Comparison of ENCODE assay signal across 21 mouse cellular contexts in genomic region chr7:126868003-126868402, GRCm38 (mm10). TPM values are rescaled to one million over a fixed set of nuclear protein-coding genes. Genes with fewer than 3 reads are reported as not detected.
"Had no signal": no experiment of that assay in that cellular context is flagged by ENCODE, and none has a peak within 500 bp of the region (broad histone marks: within the 10 kb centered on the region; RNA-seq: fewer than 3 reads in every experiment).

No protein-coding gene starts in this region.

- H3K27ac ChIP-seq: liver, embryonic 13.5 days; liver, embryonic 15.5 days; midbrain, embryonic 10.5 days; midbrain, embryonic 12.5 days; neural tube, embryonic 12.5 days; neural tube, embryonic 15.5 days; stomach, embryonic 15.5 days; stomach, postnatal 0 days had no signal

- H3K4me3 ChIP-seq: liver, embryonic 13.5 days; liver, embryonic 15.5 days; midbrain, embryonic 10.5 days; midbrain, embryonic 12.5 days; myocyte; neural tube, embryonic 12.5 days; neural tube, embryonic 15.5 days; stomach, embryonic 15.5 days had no signal

- H3K27me3 ChIP-seq: liver, embryonic 13.5 days; liver, embryonic 15.5 days; midbrain, embryonic 12.5 days; neural tube, embryonic 12.5 days; neural tube, embryonic 15.5 days; stomach, embryonic 15.5 days had no signal

- H3K4me2 ChIP-seq: liver, embryonic 11.5 days; liver, embryonic 13.5 days; liver, embryonic 15.5 days; midbrain, embryonic 12.5 days; neural tube, embryonic 12.5 days; neural tube, embryonic 15.5 days; stomach, embryonic 15.5 days had no signal

- DNase-seq: liver; liver, embryonic 13.5 days; liver, postnatal 0 days; midbrain, embryonic 14.5 days; right cerebral cortex, postnatal 14 days; thymus, adult 2 months; thymus, postnatal 25 days; thymus, postnatal 4 days had no signal

- H3K9ac ChIP-seq: liver, embryonic 13.5 days; liver, embryonic 15.5 days; liver, postnatal 0 days; midbrain, embryonic 12.5 days; neural tube, embryonic 12.5 days; neural tube, embryonic 15.5 days; stomach, embryonic 15.5 days had no signal

- H3K9me3 ChIP-seq: liver, embryonic 13.5 days; liver, embryonic 15.5 days; midbrain, embryonic 10.5 days; midbrain, embryonic 12.5 days; neural tube, embryonic 12.5 days; neural tube, embryonic 15.5 days; stomach, embryonic 15.5 days had no signal

- ATAC-seq: liver, postnatal 0 days; midbrain, embryonic 16.5 days had no signal

RNA-seq across cellular contexts. Expression of gene Doc2a, which starts 20.8 kb away (rescaled TPM):
- polyA plus RNA-seq: liver, embryonic 15.5 days; liver, postnatal 0 days; myocyte; spleen, adult 2 months; urinary bladder, adult 2 months had no signal

RNA-seq across cellular contexts. Expression of gene 4930451I11Rik, which starts 36.6 kb away (rescaled TPM):
- polyA plus RNA-seq: limb, embryonic 14.5 days; liver, embryonic 11.5 days; liver, embryonic 13.5 days; liver, embryonic 15.5 days; liver, postnatal 0 days; midbrain, embryonic 10.5 days; midbrain, embryonic 12.5 days; midbrain, embryonic 14.5 days; midbrain, embryonic 16.5 days; myocyte; neural tube, embryonic 12.5 days; neural tube, embryonic 15.5 days; spleen, adult 2 months; stomach, embryonic 15.5 days; stomach, postnatal 0 days; thymus, adult 2 months; urinary bladder, adult 2 months had no signal
